Mouse (Mus musculus): Measurements from ENCODE around the gene Tspo. TPM values are rescaled to one million over a fixed set of nuclear protein-coding genes. Genes with fewer than 3 reads are reported as not detected.

The Tspo gene
- polyA plus RNA-seq, 1 experiment from 2014 or later: 60.5 TPM

- H3K4me3 ChIP-seq: peak overlapping the region; percentile 74
- DNase-seq (ENCODE audit: low spot score): peak; percentile 93
- no peaks in the 10 kb centered on the region for H3K27me3 ChIP-seq (ENCODE audit: low read depth, poor library complexity, severe bottlenecking)
- peaks cover 14% of the 10 kb centered on the region; the same call in 1 of the 2 replicates for H3K4me1 ChIP-seq
- WGBS: under 1% methylated on average over 74 of the region's 74 CpGs
- peaks cover 34% of the 10 kb centered on the region for H3K36me3 ChIP-seq
- H3K27ac ChIP-seq: peak overlapping the region; percentile 96
- H3K9me3 ChIP-seq (replicated peaks): no peaks in the 10 kb centered on the region
Measured at GRCm38 (mm10) chr15:83555161-83555974, 8.0 kb upstream of the Tspo start.

GRCm38 (mm10) chr15:83560941-83561477, 2.4 kb upstream of the Tspo start:
- H3K27me3 ChIP-seq (ENCODE audit: low read depth, poor library complexity, severe bottlenecking): no peaks in the 10 kb centered on the region
- no peak for DNase-seq (ENCODE audit: low spot score)
- H3K27ac ChIP-seq: no peak overlapping the region
- WGBS: 74% methylated on average over 5 of the region's 5 CpGs
- no peaks in the 10 kb centered on the region for H3K36me3 ChIP-seq
- H3K9me3 ChIP-seq (replicated peaks): no peaks in the 10 kb centered on the region
- peaks cover 28% of the 10 kb centered on the region for H3K4me1 ChIP-seq
- no peak overlapping the region for H3K4me3 ChIP-seq

GRCm38 (mm10) chr15:83562626-83563270, 644 bp upstream of the Tspo start:
- WGBS: 38% methylated on average over 15 of the region's 15 CpGs
- Histone ChIP-seq H3K27ac (peak overlapping the region; percentile 87; the same call in 1 of the 2 replicates), H3K9me3 (replicated peaks) (no peaks in the 10 kb centered on the region), H3K27me3 (ENCODE audit: low read depth, poor library complexity, severe bottlenecking) (no peaks in the 10 kb centered on the region), H3K36me3 (no peaks in the 10 kb centered on the region), H3K4me1 (peaks cover 28% of the 10 kb centered on the region), H3K4me3 (peak overlapping the region; percentile 64)
- peak; percentile 63 for DNase-seq (ENCODE audit: low spot score)

- Histone ChIP-seq H3K27ac (peak overlapping the region; percentile 87), H3K4me1 (peaks cover 28% of the 10 kb centered on the region), H3K9me3 (replicated peaks) (no peaks in the 10 kb centered on the region), H3K36me3 (no peaks in the 10 kb centered on the region), H3K4me3 (peak overlapping the region; percentile 64), H3K27me3 (ENCODE audit: low read depth, poor library complexity, severe bottlenecking) (no peaks in the 10 kb centered on the region)
- WGBS: 3% methylated on average over 27 of the region's 27 CpGs
- peak; percentile 69 for DNase-seq (ENCODE audit: low spot score)
Measured at GRCm38 (mm10) chr15:83563857-83564651, 662 bp downstream of the Tspo start.

- Histone ChIP-seq H3K27ac (0 out of 2 replicates have a peak overlapping the region, but pooled peaks have one; percentile 10), H3K9me3 (replicated peaks) (no peaks in the 10 kb centered on the region), H3K4me3 (no peak overlapping the region), H3K4me1 (peaks cover 28% of the 10 kb centered on the region), H3K36me3 (no peaks in the 10 kb centered on the region), H3K27me3 (ENCODE audit: low read depth, poor library complexity, severe bottlenecking) (no peaks in the 10 kb centered on the region)
- no peak for DNase-seq (ENCODE audit: low spot score)
- WGBS: 90% methylated on average over 3 of the region's 3 CpGs
Measured at GRCm38 (mm10) chr15:83565434-83565833, 2.0 kb downstream of the Tspo start.

- 76% methylated on average over 5 of the region's 5 CpGs for WGBS
- no peaks in the 10 kb centered on the region for H3K36me3 ChIP-seq
- no peak for DNase-seq (ENCODE audit: low spot score)
- no peaks in the 10 kb centered on the region for H3K27me3 ChIP-seq (ENCODE audit: low read depth, poor library complexity, severe bottlenecking)
- H3K4me1 ChIP-seq: peaks cover 28% of the 10 kb centered on the region
- H3K9me3 ChIP-seq (replicated peaks): no peaks in the 10 kb centered on the region
- 0 out of 2 replicates have a peak overlapping the region, but pooled peaks have one; percentile 10 for H3K27ac ChIP-seq
- no peak overlapping the region for H3K4me3 ChIP-seq
Measured at GRCm38 (mm10) chr15:83566006-83566405, 2.6 kb downstream of the Tspo start.

GRCm38 (mm10) chr15:83567728-83568127, 4.3 kb downstream of the Tspo start:
- 88% methylated on average over 3 of the region's 3 CpGs for WGBS
- Histone ChIP-seq H3K27ac (no peak overlapping the region), H3K4me3 (no peak overlapping the region), H3K4me1 (peaks cover 24% of the 10 kb centered on the region), H3K9me3 (replicated peaks) (no peaks in the 10 kb centered on the region), H3K36me3 (no peaks in the 10 kb centered on the region), H3K27me3 (ENCODE audit: low read depth, poor library complexity, severe bottlenecking) (no peaks in the 10 kb centered on the region)
- DNase-seq (ENCODE audit: low spot score): no peak

GRCm38 (mm10) chr15:83568544-83568943, 5.2 kb downstream of the Tspo start:
- Histone ChIP-seq H3K27me3 (ENCODE audit: low read depth, poor library complexity, severe bottlenecking) (no peaks in the 10 kb centered on the region), H3K27ac (no peak overlapping the region), H3K36me3 (peaks cover 2% of the 10 kb centered on the region), H3K9me3 (replicated peaks) (no peaks in the 10 kb centered on the region), H3K4me1 (peaks cover 16% of the 10 kb centered on the region), H3K4me3 (no peak overlapping the region)
- no peak for DNase-seq (ENCODE audit: low spot score)
- WGBS: 95% methylated on average over 5 of the region's 5 CpGs

GRCm38 (mm10) chr15:83569682-83570081, 6.3 kb downstream of the Tspo start:
- Histone ChIP-seq H3K27me3 (ENCODE audit: low read depth, poor library complexity, severe bottlenecking) (no peaks in the 10 kb centered on the region), H3K27ac (no peak overlapping the region), H3K9me3 (replicated peaks) (no peaks in the 10 kb centered on the region), H3K4me3 (no peak overlapping the region), H3K4me1 (0 out of 2 replicates have a peak, but pooled peaks cover 7% of the 10 kb centered on the region), H3K36me3 (peaks cover 13% of the 10 kb centered on the region)
- no peak for DNase-seq (ENCODE audit: low spot score)
- WGBS: 57% methylated on average over 11 of the region's 11 CpGs

- Histone ChIP-seq H3K9me3 (replicated peaks) (no peaks in the 10 kb centered on the region), H3K4me3 (no peak overlapping the region), H3K27ac (no peak overlapping the region), H3K36me3 (peaks cover 23% of the 10 kb centered on the region), H3K27me3 (ENCODE audit: low read depth, poor library complexity, severe bottlenecking) (no peaks in the 10 kb centered on the region), H3K4me1 (no peaks in the 10 kb centered on the region)
- no peak for DNase-seq (ENCODE audit: low spot score)
- WGBS: 73% methylated on average over 2 of the region's 2 CpGs
Measured at GRCm38 (mm10) chr15:83570641-83571040, 7.2 kb downstream of the Tspo start.

- Histone ChIP-seq H3K9me3 (replicated peaks) (no peaks in the 10 kb centered on the region), H3K27me3 (ENCODE audit: low read depth, poor library complexity, severe bottlenecking) (no peaks in the 10 kb centered on the region), H3K36me3 (peaks cover 33% of the 10 kb centered on the region), H3K27ac (no peak overlapping the region), H3K4me3 (no peak overlapping the region), H3K4me1 (no peaks in the 10 kb centered on the region)
- 94% methylated on average over 5 of the region's 5 CpGs for WGBS
- no peak for DNase-seq (ENCODE audit: low spot score)
Measured at GRCm38 (mm10) chr15:83571636-83572035, 8.2 kb downstream of the Tspo start.

GRCm38 (mm10) chr15:83572132-83572531, 8.7 kb downstream of the Tspo start:
- no peaks in the 10 kb centered on the region for H3K9me3 ChIP-seq (replicated peaks)
- H3K36me3 ChIP-seq: peaks cover 38% of the 10 kb centered on the region
- H3K27me3 ChIP-seq (ENCODE audit: low read depth, poor library complexity, severe bottlenecking): no peaks in the 10 kb centered on the region
- H3K27ac ChIP-seq: no peak overlapping the region
- WGBS: 88% methylated on average over 4 of the region's 4 CpGs
- no peak for DNase-seq (ENCODE audit: low spot score)
- no peak overlapping the region for H3K4me3 ChIP-seq
- no peaks in the 10 kb centered on the region for H3K4me1 ChIP-seq
